Mouse (Mus musculus): ENCODE measurements around the gene Rasl11b. TPM values are rescaled to one million over a fixed set of nuclear protein-coding genes. Genes with fewer than 3 reads are reported as not detected.

Rasl11b gene
- polyA plus RNA-seq, 1 experiment = 0.10 TPM

DNA sequence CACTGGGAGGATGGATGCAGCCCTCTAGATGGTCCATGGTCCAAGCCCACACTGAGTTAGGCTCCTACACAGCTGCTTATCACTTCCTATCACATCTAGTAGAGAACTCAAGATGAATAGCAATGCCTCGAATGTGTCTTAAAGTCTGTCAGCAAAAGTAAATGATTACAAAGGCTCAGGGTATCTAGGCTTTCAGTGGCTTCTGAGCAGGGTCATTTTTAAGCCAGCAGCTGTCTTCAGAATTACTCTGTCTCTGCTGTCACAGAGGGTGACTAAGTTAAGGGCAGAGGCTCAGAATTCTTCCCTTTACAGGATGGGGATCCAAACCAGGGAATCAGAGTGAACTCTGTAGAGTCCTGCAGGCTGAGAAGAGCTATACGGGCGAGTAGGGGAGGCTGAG lies 51.9 kb downstream of the Rasl11b start:
- TF ChIP-seq GATA1 (IDR thresholded peaks at IDR 0.05; ENCODE audit: low read length) = no peak

Other genes starting within 250 kb of the Rasl11b start
- 2.9 and 3.2 TPM in 2 replicates for gene Usp46, start 126.9 kb upstream of the Rasl11b start, polyA plus RNA-seq (2012)